Mouse (Mus musculus): ENCODE measurements around the gene Thrap3.

Gene Thrap3

GRCm38 (mm10) chr4:126137773-126138172 is 64.8 kb downstream of the Thrap3 start:
- no peak for DNase-seq

- no peak for DNase-seq
Observed at GRCm38 (mm10) chr4:126134639-126135038, 67.9 kb downstream of the Thrap3 start.

GRCm38 (mm10) chr4:126134236-126134635 is 68.3 kb downstream of the Thrap3 start:
- no peak for DNase-seq

GRCm38 (mm10) chr4:126132636-126133264 is 69.8 kb downstream of the Thrap3 start:
- no peak for DNase-seq

- DNase-seq: no peak
Observed at GRCm38 (mm10) chr4:126131290-126132121, 71.1 kb downstream of the Thrap3 start.

- no peak for DNase-seq
Observed at GRCm38 (mm10) chr4:126130502-126130901, 72.1 kb downstream of the Thrap3 start.

GRCm38 (mm10) chr4:126123309-126124040 is 79.1 kb downstream of the Thrap3 start:
- DNase-seq: no peak

GRCm38 (mm10) chr4:126120506-126120905 is 82.1 kb downstream of the Thrap3 start:
- DNase-seq: no peak

- DNase-seq: no peak
Observed at GRCm38 (mm10) chr4:126120052-126120451, 82.5 kb downstream of the Thrap3 start.

GRCm38 (mm10) chr4:126119051-126119450 is 83.5 kb downstream of the Thrap3 start:
- DNase-seq: no peak

GRCm38 (mm10) chr4:126118651-126119050 is 83.9 kb downstream of the Thrap3 start:
- DNase-seq: no peak

GRCm38 (mm10) chr4:126117116-126117515 is 85.4 kb downstream of the Thrap3 start:
- DNase-seq: no peak

GRCm38 (mm10) chr4:126115871-126116521 is 86.6 kb downstream of the Thrap3 start:
- no peak for DNase-seq

- no peak for DNase-seq
Observed at GRCm38 (mm10) chr4:126115411-126115810, 87.1 kb downstream of the Thrap3 start.

Measured in thymus, postnatal 36 days (tissue).